Mouse (Mus musculus) heart, postnatal 0 days (tissue): ENCODE results near the gene Tasp1.

Experiments used
- CTCF ChIP-seq: IDR thresholded peaks from 2 replicates; pipeline ENCODE4 v1.5.1; 2016; ENCODE audit warnings: antibody characterized with exemption, control low read depth, low read depth
- EP300 ChIP-seq: IDR thresholded peaks from 2 replicates; pipeline ENCODE4 v1.6.1; 2016; ENCODE audit warnings: antibody characterized with exemption, low read depth

DNA sequence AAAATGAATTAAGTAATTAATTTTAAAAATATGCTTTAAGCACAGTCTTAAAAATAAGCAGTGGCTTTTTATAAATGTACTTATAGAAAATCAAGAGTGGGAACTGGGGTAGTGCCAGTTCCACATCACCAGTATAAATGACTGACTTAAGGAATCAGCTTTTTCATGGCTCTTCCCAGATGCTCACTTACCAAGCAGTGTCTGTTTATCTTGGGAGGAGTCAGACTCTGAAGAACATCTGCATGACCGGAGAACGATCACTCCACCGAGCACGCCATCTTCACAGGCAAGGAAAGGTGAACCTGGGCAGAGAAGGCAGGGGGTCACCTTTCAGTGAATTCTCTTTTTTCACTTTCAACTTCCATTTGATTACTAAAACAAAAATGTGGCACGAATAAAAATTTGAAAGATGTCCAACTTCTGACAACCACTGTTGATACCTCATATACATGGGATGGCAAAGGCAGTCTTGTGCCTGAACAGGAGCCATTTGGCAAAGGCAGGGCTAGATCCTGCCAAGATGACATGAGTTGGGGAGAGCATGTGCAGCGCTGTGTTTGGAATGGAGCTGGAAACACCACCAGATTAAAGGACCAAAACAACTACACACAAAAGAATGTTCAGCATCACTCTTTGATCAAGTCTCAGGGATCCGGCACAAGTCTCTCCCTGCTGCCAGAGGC, 182.9 kb downstream of the Tasp1 start:
- TF ChIP-seq CTCF (no peak), EP300 (no peak)
